Mouse (Mus musculus) limb, embryonic 12.5 days (tissue): Measurements from ENCODE around the gene Vmn1r75. TPM values are rescaled to one million over a fixed set of nuclear protein-coding genes. Genes with fewer than 3 reads are reported as not detected.

ENCODE experiments used
- ATAC-seq: fragments of 200-750 bp; cut with Nextera tagmentation; 2 replicates; pipeline ENCODE4 v1.8.0; 2017; ENCODE audit warnings: low read depth, moderate TSS enrichment; ENCODE audit not compliant: insufficient number of reproducible peaks, insufficient read depth, low FRiP score, low TSS enrichment
- H3K27ac ChIP-seq: fragments of 300-500 bp; sonication (generic); 2 replicates; pipeline ENCODE4 v1.5.1; 2016; ENCODE audit warnings: mild to moderate bottlenecking, moderate library complexity
- H3K27me3 ChIP-seq: fragments of 300-500 bp; sonication (generic); 2 replicates; pipeline ENCODE4 v1.6.1; 2016; ENCODE audit warnings: mild to moderate bottlenecking, moderate library complexity
- H3K36me3 ChIP-seq: fragments of 300-500 bp; sonication (generic); 2 replicates; pipeline ENCODE4 v1.6.1; 2016; ENCODE audit warnings: mild to moderate bottlenecking, moderate library complexity
- H3K4me1 ChIP-seq: fragments of 300-500 bp; sonication (generic); replicated peaks from 2 replicates; pipeline ENCODE4 v1.6.1; 2016
- H3K4me2 ChIP-seq: fragments of 300-500 bp; sonication (generic); 2 replicates; pipeline ENCODE4 v1.6.1; 2016; ENCODE audit warnings: mild to moderate bottlenecking, moderate library complexity
- H3K4me3 ChIP-seq: fragments of 300-500 bp; sonication (generic); replicated peaks from 2 replicates; pipeline ENCODE4 v1.5.1; 2016; ENCODE audit warnings: mild to moderate bottlenecking
- H3K9ac ChIP-seq: fragments of 300-500 bp; sonication (generic); replicated peaks from 2 replicates; pipeline ENCODE4 v1.6.1; 2016; ENCODE audit warnings: mild to moderate bottlenecking, moderate library complexity
- H3K9me3 ChIP-seq: fragments of 300-500 bp; sonication (generic); 2 replicates; pipeline ENCODE4 v1.6.1; 2016; ENCODE audit warnings: mild to moderate bottlenecking, moderate library complexity
- WGBS: fragments of 180-500 bp; shearing (Covaris S2); methylation state at CpG from one replicate; pipeline ENCODE4 v1.1.7; 2016; 5-methylcytosine and 5-hydroxymethylcytosine counted together
- polyA plus RNA-seq: library from polyadenylated mRNA; unstranded; fragments of >200 nt; fragmentation: Nextera tagmentation; extraction: Ambion mirVana; gene quantifications from 2 replicates; pipeline ENCODE4 v1.2.1, GENCODE M21; 2016

Gene Vmn1r75
- polyA plus RNA-seq: not detected in 2 replicates

- no peak for ATAC-seq
- H3K27me3 ChIP-seq: no peaks in the 10 kb centered on the region
These were observed at the start of gene Vmn1r75 for GRCm38 (mm10) chr7:11874330-11874729. Gene Vmn1r75, plus strand, starts transcription at chr7:11874630.

DNA sequence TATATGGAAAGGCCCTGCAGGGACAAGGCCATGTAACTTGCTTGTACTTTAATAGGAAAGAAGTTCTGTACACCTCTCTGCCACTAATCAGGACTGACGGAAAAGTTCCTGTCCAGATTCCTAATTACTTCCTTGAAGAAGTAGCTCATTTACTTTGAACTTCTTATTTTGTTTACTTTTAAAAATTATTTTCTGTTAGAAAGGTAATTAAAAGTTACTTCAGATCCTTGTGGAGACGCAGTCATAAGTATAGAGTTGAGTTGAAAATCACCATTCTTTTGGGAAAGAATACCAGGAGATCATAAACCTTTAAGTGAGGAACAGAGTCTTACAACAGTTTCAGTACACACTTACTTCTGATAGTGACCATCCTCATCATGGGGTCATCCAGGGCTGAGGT is 40.8 kb upstream of the Vmn1r75 start, which contains the start of gene Vmn1r74:
Vmn1r74 (plus strand) TSS at position 301 of the 400 bp plus-strand sequence.
- Histone ChIP-seq H3K36me3 (no peaks in the 10 kb centered on the region), H3K4me2 (no peak within 1 kb of the TSS), H3K9me3 (peaks cover 23% of the 10 kb centered on the region), H3K9ac (no peak within 1 kb of the TSS), H3K27ac (no peak within 1 kb of the TSS), H3K4me1 (no peaks in the 10 kb centered on the region), H3K27me3 (no peaks in the 10 kb centered on the region), H3K4me3 (no peak within 1 kb of the TSS)
- no peak for ATAC-seq
- 75% methylated on average over 2 of the region's 2 CpGs for WGBS

More at GRCm38 (mm10) chr7:11874330-11874729, at the start of gene Vmn1r75:
- Histone ChIP-seq H3K27ac (no peak within 1 kb of the TSS), H3K9me3 (peaks cover 22% of the 10 kb centered on the region; the same call in 1 of the 2 replicates), H3K4me2 (no peak within 1 kb of the TSS), H3K36me3 (no peaks in the 10 kb centered on the region), H3K4me1 (no peaks in the 10 kb centered on the region), H3K9ac (no peak within 1 kb of the TSS), H3K4me3 (no peak within 1 kb of the TSS)

Other genes starting within 250 kb of the Vmn1r75 start
- gene Vmn1r72, start 194.5 kb upstream of the Vmn1r75 start, polyA plus RNA-seq: not detected in 2 replicates
- gene Vmn1r73, start 144.4 kb upstream of the Vmn1r75 start, polyA plus RNA-seq: not detected in 2 replicates
- not detected in 2 replicates for gene Vmn1r74, start 40.6 kb upstream of the Vmn1r75 start, polyA plus RNA-seq
- not detected in 2 replicates for gene Vmn1r76, start 63.6 kb downstream of the Vmn1r75 start, polyA plus RNA-seq
- not detected in 2 replicates for gene Vmn1r77, start 162.1 kb downstream of the Vmn1r75 start, polyA plus RNA-seq